Mouse (Mus musculus) adrenal gland (tissue): ENCODE data around the gene Zfp866.

Experiments used
- intact Hi-C: fragments of 180-260 bp; cut with DNase I; formaldehyde crosslinking; loops from one replicate; pipeline ENCODE4 v1.15.1; 2025

Zfp866 gene

GRCm38 (mm10) chr8:69797661-69798060, 6.7 kb upstream of the Zfp866 start:
- intact Hi-C loops: no loop called here

GRCm38 (mm10) chr8:69796721-69797345, 5.9 kb upstream of the Zfp866 start:
- intact Hi-C loops: no loop called here

- intact Hi-C loops: no loop called here
Observed at GRCm38 (mm10) chr8:69794901-69795300, 3.9 kb upstream of the Zfp866 start.

GRCm38 (mm10) chr8:69794096-69794495, 3.1 kb upstream of the Zfp866 start:
- intact Hi-C loops: no loop called here

- intact Hi-C loops: no loop called here
Observed at GRCm38 (mm10) chr8:69793666-69794065, 2.7 kb upstream of the Zfp866 start.

GRCm38 (mm10) chr8:69791415-69792068, 564 bp upstream of the Zfp866 start:
- intact Hi-C loops: no loop called here

GRCm38 (mm10) chr8:69790364-69790763, 614 bp downstream of the Zfp866 start:
- intact Hi-C loops: no loop called here

- intact Hi-C loops: no loop called here
Observed at GRCm38 (mm10) chr8:69789731-69790130, 1.2 kb downstream of the Zfp866 start.

- intact Hi-C loops: no loop called here
Observed at GRCm38 (mm10) chr8:69789105-69789504, 1.9 kb downstream of the Zfp866 start.

GRCm38 (mm10) chr8:69777111-69777510, 13.9 kb downstream of the Zfp866 start:
- intact Hi-C loops: no loop called here

GRCm38 (mm10) chr8:69775149-69775534, 15.8 kb downstream of the Zfp866 start:
- intact Hi-C loops: no loop called here

GRCm38 (mm10) chr8:69774503-69775148, 16.4 kb downstream of the Zfp866 start, which contains the start of gene Gm20422:
Gene Gm20422, minus strand, starts transcription at chr8:69774886.
- intact Hi-C loops: no loop called here

GRCm38 (mm10) chr8:69772106-69772505, 18.9 kb downstream of the Zfp866 start:
- intact Hi-C loops: no loop called here

- intact Hi-C loops: no loop called here
Observed at GRCm38 (mm10) chr8:69771221-69771620, 19.8 kb downstream of the Zfp866 start.

- intact Hi-C loops: no loop called here
Observed at GRCm38 (mm10) chr8:69761814-69762445, 29.0 kb downstream of the Zfp866 start.

- intact Hi-C loops: no loop called here
Observed at GRCm38 (mm10) chr8:69758316-69758715, 32.7 kb downstream of the Zfp866 start.

- intact Hi-C loops: no loop called here
Observed at GRCm38 (mm10) chr8:69752437-69752836, 38.5 kb downstream of the Zfp866 start.

- intact Hi-C loops: no loop called here
Observed at GRCm38 (mm10) chr8:69749544-69750454, 41.2 kb downstream of the Zfp866 start, which contains the start of gene Zfp963. Gene Zfp963, minus strand, starts transcription at chr8:69749970.

- intact Hi-C loops: no loop called here
Observed at GRCm38 (mm10) chr8:69741231-69741630, 49.7 kb downstream of the Zfp866 start.

- intact Hi-C loops: no loop called here
Observed at GRCm38 (mm10) chr8:69740763-69741162, 50.2 kb downstream of the Zfp866 start.

GRCm38 (mm10) chr8:69735495-69735894, 55.5 kb downstream of the Zfp866 start:
- intact Hi-C loops: no loop called here
